Mouse (Mus musculus): Measurements from ENCODE around the gene Plekho2.

Plekho2 gene

GRCm38 (mm10) chr9:65586406-65587269, 6.8 kb upstream of the Plekho2 start, which contains the start of gene Pif1:
Gene Pif1, plus strand, starts transcription at chr9:65587160.
- in situ Hi-C loops (cut with MboI, MseI): no loop called here

GRCm38 (mm10) chr9:65583045-65583444, 3.2 kb upstream of the Plekho2 start:
- in situ Hi-C loops (cut with MboI, MseI): no loop called here

GRCm38 (mm10) chr9:65580401-65581256, 789 bp upstream of the Plekho2 start:
- in situ Hi-C loops (cut with MboI, MseI): no loop called here

- in situ Hi-C loops (cut with MboI, MseI): loop anchor here (5.0 kb wide), 2 partner anchors 42 to 57 kb away; partner anchors contain the start of gene Ankdd1a (in 1 of the 2)
These were observed 1.0 kb downstream of the Plekho2 start for GRCm38 (mm10) chr9:65578801-65579249.

- in situ Hi-C loops (cut with MboI, MseI): loop anchor here (5.0 kb wide), 2 partner anchors 40 to 55 kb away; partner anchors contain the start of gene Ankdd1a (in 1 of the 2)
These were observed 2.2 kb downstream of the Plekho2 start for GRCm38 (mm10) chr9:65577511-65578196.

- in situ Hi-C loops (cut with MboI, MseI): loop anchor here (5.0 kb wide), 2 partner anchors 40 to 55 kb away; partner anchors contain the start of gene Ankdd1a (in 1 of the 2)
These were observed 2.9 kb downstream of the Plekho2 start for GRCm38 (mm10) chr9:65576861-65577510.

- in situ Hi-C loops (cut with MboI, MseI): loop anchor here (5.0 kb wide), 2 partner anchors 38 to 53 kb away; partner anchors contain the start of gene Ankdd1a (in 1 of the 2)
These were observed 4.2 kb downstream of the Plekho2 start for GRCm38 (mm10) chr9:65575393-65576196.

- in situ Hi-C loops (cut with MboI, MseI): loop anchor here (5.0 kb wide), 2 partner anchors 37 to 52 kb away; partner anchors contain the start of gene Ankdd1a (in 1 of the 2)
These were observed 5.1 kb downstream of the Plekho2 start for GRCm38 (mm10) chr9:65574513-65575392.

GRCm38 (mm10) chr9:65572837-65573236, 7.0 kb downstream of the Plekho2 start:
- in situ Hi-C loops (cut with MboI, MseI): no loop called here

GRCm38 (mm10) chr9:65569491-65569971, 10.3 kb downstream of the Plekho2 start:
- in situ Hi-C loops (cut with MboI, MseI): no loop called here

GRCm38 (mm10) chr9:65568787-65569186, 11.1 kb downstream of the Plekho2 start:
- in situ Hi-C loops (cut with MboI, MseI): no loop called here

- in situ Hi-C loops (cut with MboI, MseI): loop anchor here in 1 of 2 experiments (5.0 kb wide), 1 partner anchor 42 kb away; the partner anchor contains the start of gene Ankdd1a
These were observed 15.1 kb downstream of the Plekho2 start for GRCm38 (mm10) chr9:65564698-65565097.

GRCm38 (mm10) chr9:65563073-65563472, 16.8 kb downstream of the Plekho2 start:
- in situ Hi-C loops (cut with MboI, MseI): loop anchor here in 1 of 2 experiments (5.0 kb wide), 1 partner anchor 41 kb away; the partner anchor contains the start of gene Ankdd1a

- in situ Hi-C loops (cut with MboI, MseI): loop anchor here in 1 of 2 experiments (5.0 kb wide), 1 partner anchor 40 kb away; the partner anchor contains the start of gene Ankdd1a
These were observed 17.7 kb downstream of the Plekho2 start for GRCm38 (mm10) chr9:65562081-65562506.

GRCm38 (mm10) chr9:65561016-65561415, 18.8 kb downstream of the Plekho2 start:
- in situ Hi-C loops (cut with MboI, MseI): loop anchor here in 1 of 2 experiments (5.0 kb wide), 1 partner anchor 39 kb away; the partner anchor contains the start of gene Ankdd1a

GRCm38 (mm10) chr9:65558806-65559205, 21.0 kb downstream of the Plekho2 start:
- in situ Hi-C loops (cut with MboI, MseI): no loop called here

GRCm38 (mm10) chr9:65556979-65557378, 22.9 kb downstream of the Plekho2 start:
- in situ Hi-C loops (cut with MboI, MseI): no loop called here

GRCm38 (mm10) chr9:65556349-65556748, 23.5 kb downstream of the Plekho2 start:
- in situ Hi-C loops (cut with MboI, MseI): no loop called here

All from T-helper 17 cell (primary cell).